Mouse (Mus musculus) heart, embryonic 10.5 days (tissue): ENCODE data around the gene Celsr1. TPM values are rescaled to one million over a fixed set of nuclear protein-coding genes. Genes with fewer than 3 reads are reported as not detected.
"Not testable (repeated sequence)": the region's sequence is repeated elsewhere in the genome, so short reads cannot be mapped to it uniquely, and the experiment has no call there.

Experiments used
- DNase-seq: peaks from one replicate; pipeline ENCODE4 v3.0.0-alpha.2; 2017; ENCODE audit warnings: low spot score
- H3K27ac ChIP-seq: fragments of 300-500 bp; sonication (generic); 2 replicates; pipeline ENCODE4 v1.5.1; 2016; ENCODE audit warnings: mild to moderate bottlenecking
- H3K27me3 ChIP-seq: fragments of 300-500 bp; sonication (generic); 2 replicates; pipeline ENCODE4 v1.6.1; 2016; ENCODE audit warnings: mild to moderate bottlenecking; ENCODE audit not compliant: poor library complexity, insufficient read depth, severe bottlenecking
- H3K36me3 ChIP-seq: fragments of 300-500 bp; sonication (generic); 2 replicates; pipeline ENCODE4 v1.6.1; 2016; ENCODE audit warnings: mild to moderate bottlenecking, moderate library complexity
- H3K4me1 ChIP-seq: fragments of 300-500 bp; sonication (generic); 2 replicates; pipeline ENCODE4 v1.6.1; 2016; ENCODE audit warnings: mild to moderate bottlenecking
- H3K4me3 ChIP-seq: fragments of 300-500 bp; sonication (generic); 2 replicates; pipeline ENCODE4 v1.5.1; 2016; ENCODE audit warnings: mild to moderate bottlenecking, moderate library complexity
- H3K9me3 ChIP-seq: fragments of 300-500 bp; sonication (generic); 2 replicates; pipeline ENCODE4 v1.6.1; 2016; ENCODE audit warnings: mild to moderate bottlenecking, moderate library complexity
- WGBS: fragments of 180-500 bp; shearing (Covaris S2); methylation state at CpG from one replicate; pipeline ENCODE4 v1.1.7; 2016; 5-methylcytosine and 5-hydroxymethylcytosine counted together
- polyA plus RNA-seq: library from polyadenylated mRNA; unstranded; fragments of >200 nt; fragmentation: Nextera tagmentation; extraction: Ambion mirVana; gene quantifications from 2 replicates; pipeline ENCODE4 v1.2.1, GENCODE M21; 2016

Celsr1 gene
- polyA plus RNA-seq, 1 experiment from 2014 or later: 2.3 TPM

DNA sequence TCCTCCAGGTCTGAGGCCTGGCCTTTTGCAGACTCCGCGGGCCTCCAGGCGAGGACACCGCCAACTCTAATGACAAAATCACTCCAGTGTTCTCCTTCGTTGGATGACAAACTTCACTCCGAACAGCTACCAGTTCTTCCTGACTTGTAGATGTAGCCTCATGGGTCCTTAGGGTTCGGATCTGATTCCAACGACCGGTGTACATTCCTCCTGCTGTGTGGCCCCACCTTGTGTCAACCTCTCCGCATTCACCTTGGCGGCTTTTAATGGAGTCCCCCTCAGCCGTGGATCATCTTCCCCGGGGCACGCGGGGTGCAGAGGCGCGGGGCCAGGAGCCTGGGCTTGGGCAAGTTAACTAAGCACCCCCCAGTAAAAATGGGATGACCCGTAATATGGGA lies 154.1 kb downstream of the Celsr1 start:
- peak overlapping the region; percentile 83 for H3K4me3 ChIP-seq
- no peaks in the 10 kb centered on the region for H3K27me3 ChIP-seq
- under 1% methylated on average over 18 of the region's 18 CpGs for WGBS
- peak overlapping the region; percentile 91 for H3K27ac ChIP-seq
- no peaks in the 10 kb centered on the region for H3K9me3 ChIP-seq
- DNase-seq: no peak
- H3K4me1 ChIP-seq: peaks cover 18% of the 10 kb centered on the region
- peaks cover 48% of the 10 kb centered on the region for H3K36me3 ChIP-seq

DNA sequence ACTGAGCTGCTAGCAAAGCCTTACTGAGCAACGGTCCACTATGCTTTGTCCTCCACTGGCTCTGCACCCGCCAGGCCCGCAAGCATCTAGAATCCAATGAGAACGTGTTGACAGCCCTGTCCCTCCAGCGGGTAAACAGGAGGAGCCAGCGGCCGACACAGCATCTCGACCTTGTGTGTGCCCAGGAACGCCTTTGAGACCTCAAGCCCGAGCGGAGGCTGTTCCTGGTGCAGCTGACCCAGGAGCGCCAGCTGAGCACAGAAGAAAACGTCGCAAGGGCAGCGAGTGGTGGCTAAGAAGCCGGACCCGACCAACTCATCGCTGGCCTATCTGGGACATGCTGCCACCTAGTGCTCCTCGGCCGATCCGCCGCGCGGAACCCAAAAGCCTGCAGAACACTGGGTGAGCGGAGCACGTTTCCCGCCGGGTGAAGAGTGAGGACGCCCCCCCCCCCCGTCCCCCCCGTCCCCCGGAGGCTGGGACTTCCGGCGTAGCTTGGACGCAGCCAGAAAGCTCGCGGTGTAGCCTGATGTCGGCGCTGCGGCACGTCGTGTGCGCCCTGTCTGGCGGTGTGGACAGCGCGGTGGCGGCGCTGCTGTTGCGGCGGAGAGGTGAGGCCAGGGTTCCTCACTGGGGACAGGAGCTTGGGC lies 154.6 kb downstream of the Celsr1 start, which contains the start of gene Trmu:
Gene Trmu (plus strand): TSS at position 465 of the 650 bp plus-strand sequence.
- peak within 1 kb of the TSS; percentile 83 for H3K4me3 ChIP-seq
- no peaks in the 10 kb centered on the region for H3K27me3 ChIP-seq
- WGBS: under 1% methylated on average over 50 of the region's 50 CpGs
- H3K9me3 ChIP-seq: no peaks in the 10 kb centered on the region
- H3K36me3 ChIP-seq: peaks cover 48% of the 10 kb centered on the region
- peaks cover 18% of the 10 kb centered on the region for H3K4me1 ChIP-seq
- peak within 1 kb of the TSS; percentile 91 for H3K27ac ChIP-seq
- DNase-seq: peak; percentile 98

DNA sequence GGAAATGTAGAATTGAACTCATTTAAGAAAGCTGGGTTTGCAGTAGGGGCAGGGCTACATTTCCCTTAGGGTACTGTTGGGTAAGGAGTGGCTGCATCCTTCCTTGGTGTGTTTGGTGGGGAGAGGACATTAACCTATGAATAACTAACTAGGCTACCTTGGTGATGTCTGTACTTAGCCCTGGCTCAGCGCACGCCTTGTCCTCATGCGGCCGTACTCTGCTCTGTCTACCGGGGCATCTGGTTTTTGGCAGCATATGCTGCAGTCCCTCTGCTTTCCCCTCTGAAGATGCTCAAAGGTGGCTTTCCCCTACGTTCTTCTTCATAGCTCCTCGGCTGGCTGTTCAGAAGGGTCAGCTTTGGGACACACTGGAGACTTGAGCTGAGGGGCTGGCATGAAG lies 156.2 kb downstream of the Celsr1 start:
- WGBS: 91% methylated on average over 7 of the region's 7 CpGs
- Histone ChIP-seq H3K27ac (no peak overlapping the region), H3K27me3 (no peaks in the 10 kb centered on the region), H3K36me3 (peaks cover 49% of the 10 kb centered on the region), H3K4me3 (no peak overlapping the region), H3K9me3 (no peaks in the 10 kb centered on the region), H3K4me1 (peaks cover 18% of the 10 kb centered on the region)
- DNase-seq: no peak

DNA sequence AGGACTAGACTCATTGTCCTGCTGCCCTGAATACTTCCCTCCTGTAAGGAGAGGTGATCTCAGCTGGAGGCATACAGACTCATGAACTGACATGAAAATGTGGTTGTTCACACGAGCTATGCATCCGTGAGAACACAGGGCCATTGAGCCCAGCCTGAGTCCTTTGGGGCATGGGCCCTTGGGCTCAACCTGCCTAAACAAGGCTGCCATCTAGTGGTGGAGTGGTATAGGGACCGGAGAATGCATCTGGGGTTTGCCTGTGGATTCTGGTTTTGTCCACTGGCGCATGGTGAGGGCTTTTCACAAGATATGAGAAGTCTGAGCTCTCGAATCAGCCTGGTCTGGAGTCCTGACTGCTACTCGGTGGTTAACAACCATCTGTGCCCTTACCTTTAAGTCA lies 165.9 kb downstream of the Celsr1 start:
- H3K4me3 ChIP-seq: no peak overlapping the region
- peak; percentile 83 for DNase-seq
- no peaks in the 10 kb centered on the region for H3K4me1 ChIP-seq
- peaks cover 99% of the 10 kb centered on the region for H3K36me3 ChIP-seq
- H3K27me3 ChIP-seq: no peaks in the 10 kb centered on the region
- WGBS: 59% methylated on average over 6 of the region's 6 CpGs
- no peaks in the 10 kb centered on the region for H3K9me3 ChIP-seq
- H3K27ac ChIP-seq: no peak overlapping the region

DNA sequence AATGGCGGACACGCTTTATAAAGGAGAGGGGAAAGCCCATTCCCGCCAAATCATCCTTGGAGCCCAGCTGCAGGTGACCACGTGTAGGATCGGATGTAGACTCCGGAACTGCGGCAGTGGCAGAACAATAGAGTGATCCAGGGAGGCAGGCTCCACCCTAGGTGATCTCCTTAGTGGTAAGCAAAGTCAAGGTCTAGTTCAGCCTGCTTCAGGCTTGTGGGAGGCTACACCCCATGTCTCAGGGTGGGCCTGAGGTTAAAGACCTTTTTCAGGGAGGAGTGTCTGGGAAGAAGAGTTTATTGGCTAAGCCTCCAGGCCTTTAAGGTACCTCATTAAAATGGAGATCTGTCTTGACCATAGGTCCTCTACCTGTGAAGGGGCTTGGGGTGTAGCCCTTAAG lies 167.7 kb downstream of the Celsr1 start:
- H3K4me1 ChIP-seq, H3K9me3 ChIP-seq, H3K27ac ChIP-seq, H3K4me3 ChIP-seq, DNase-seq, H3K27me3 ChIP-seq: not testable (repeated sequence)
- H3K36me3 ChIP-seq: peaks cover 92% of the 10 kb centered on the region
- WGBS: 93% methylated on average over 7 of the region's 7 CpGs

DNA sequence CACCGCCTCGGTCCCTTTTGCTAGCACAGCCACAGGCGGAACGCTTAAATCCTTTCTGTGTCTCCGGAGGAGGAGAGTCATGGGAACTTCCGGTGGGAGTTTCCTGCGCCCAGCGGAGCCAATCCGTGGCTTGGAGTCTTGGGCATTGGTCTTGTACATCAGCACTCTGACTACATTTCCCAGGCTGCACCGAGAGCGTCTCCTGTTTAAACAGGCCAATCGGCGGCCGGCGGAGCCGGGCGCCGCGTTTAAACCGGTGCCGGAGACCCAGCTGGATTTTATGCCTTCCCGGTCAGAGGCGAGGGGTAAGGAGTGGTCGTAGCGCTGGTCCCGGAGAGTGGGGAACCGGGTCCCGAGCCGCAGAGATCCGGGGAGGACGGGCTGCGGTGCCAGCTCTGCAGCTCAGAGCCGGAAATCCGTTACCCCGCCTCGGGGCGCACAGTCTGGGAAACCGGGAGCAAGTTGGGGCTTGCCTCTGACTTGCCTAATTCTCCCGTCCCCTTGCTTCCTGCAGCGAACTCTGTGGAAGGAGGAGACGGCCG lies 174.0 kb downstream of the Celsr1 start, which contains the start of gene Gtse1:
Gene Gtse1 (plus strand): TSS at position 256 of the 542 bp plus-strand sequence.
- Histone ChIP-seq H3K4me3 (peak within 1 kb of the TSS; percentile 89), H3K36me3 (peaks cover 29% of the 10 kb centered on the region), H3K9me3 (no peaks in the 10 kb centered on the region), H3K27me3 (0 out of 2 replicates have a peak, but pooled peaks cover under 1% of the 10 kb centered on the region), H3K4me1 (peaks cover 20% of the 10 kb centered on the region), H3K27ac (peak within 1 kb of the TSS; percentile 93)
- under 1% methylated on average over 42 of the region's 42 CpGs for WGBS
- peak; percentile 99 for DNase-seq

DNA sequence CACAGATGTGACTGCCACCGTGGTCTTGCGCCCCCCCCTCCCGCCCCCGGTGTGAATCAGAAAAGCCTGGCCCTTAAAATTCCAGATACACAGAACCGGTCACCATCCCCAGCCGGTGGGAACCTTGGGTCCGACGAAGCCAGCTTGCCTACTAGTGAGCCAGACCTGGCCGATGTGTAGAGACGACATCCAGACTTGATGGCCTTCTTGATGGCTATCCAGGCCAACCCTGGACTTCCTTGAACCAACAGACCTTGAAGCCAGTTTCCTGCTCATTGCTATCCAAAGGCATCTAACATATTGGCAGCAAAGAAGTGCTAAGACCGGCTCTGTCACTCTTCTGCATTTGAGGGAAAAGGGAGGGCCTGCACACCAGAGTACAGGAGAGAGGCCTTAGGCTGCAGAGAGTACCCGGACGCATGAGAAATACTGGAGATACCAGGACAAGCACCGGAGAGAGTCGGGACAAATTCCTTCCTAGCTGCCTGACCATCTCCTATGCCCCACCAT lies 174.5 kb downstream of the Celsr1 start:
- WGBS: 17% methylated on average over 15 of the region's 15 CpGs
- Histone ChIP-seq H3K4me3 (peak overlapping the region; percentile 89), H3K9me3 (no peaks in the 10 kb centered on the region), H3K4me1 (peaks cover 20% of the 10 kb centered on the region), H3K36me3 (peaks cover 24% of the 10 kb centered on the region), H3K27ac (peak overlapping the region; percentile 93), H3K27me3 (0 out of 2 replicates have a peak, but pooled peaks cover 4% of the 10 kb centered on the region)
- DNase-seq: no peak

DNA sequence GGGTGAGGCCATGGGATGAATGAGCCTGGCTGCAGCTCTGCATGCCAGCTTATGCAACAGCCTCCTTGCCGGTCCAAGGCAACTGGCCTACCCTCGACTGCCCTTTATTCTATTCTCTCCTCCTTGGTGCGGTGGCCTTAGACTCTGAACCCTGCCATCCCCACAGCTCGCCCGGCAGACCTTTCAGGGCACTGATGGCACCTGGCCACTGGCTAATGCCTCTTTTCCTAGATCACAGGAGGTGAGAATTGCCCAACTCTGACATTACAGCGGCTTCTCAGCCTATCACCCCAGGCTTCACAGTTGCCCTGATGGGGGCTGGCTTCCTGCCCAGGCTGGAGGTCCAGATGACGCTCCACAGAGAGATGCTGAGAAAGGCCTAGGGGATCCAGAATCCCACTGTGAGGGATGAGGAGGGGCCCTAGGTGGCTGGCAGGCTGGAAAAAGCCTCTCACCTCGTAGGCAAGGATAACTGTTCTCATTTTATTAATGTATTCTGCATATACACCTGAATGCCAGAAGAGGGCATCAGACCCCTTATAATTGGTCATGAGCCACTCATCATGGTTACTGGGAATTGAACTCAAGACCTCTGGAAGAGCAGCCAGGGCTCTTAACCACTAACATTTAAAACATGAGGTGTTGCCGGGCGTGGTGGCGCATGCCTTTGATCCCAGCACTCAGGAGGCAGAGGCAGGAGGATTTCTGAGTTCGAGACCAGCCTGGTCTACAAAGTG lies 181.8 kb downstream of the Celsr1 start:
- no peak for DNase-seq
- Histone ChIP-seq H3K4me1 (no peaks in the 10 kb centered on the region), H3K4me3 (no peak overlapping the region), H3K27ac (no peak overlapping the region), H3K9me3 (no peaks in the 10 kb centered on the region), H3K36me3 (no peaks in the 10 kb centered on the region; the same call in 1 of the 2 replicates), H3K27me3 (peaks cover 17% of the 10 kb centered on the region; the same call in 1 of the 2 replicates)
- WGBS: 74% methylated on average over 12 of the region's 12 CpGs

Other genes with a start within 250 kb of the Celsr1 start
- gene Cdpf1, start 222.1 kb downstream of the Celsr1 start, polyA plus RNA-seq: 50.9 and 54.2 TPM in 2 replicates
- 0.05 and 0.13 TPM in 2 replicates for gene Pkdrej, start 212.0 kb downstream of the Celsr1 start, polyA plus RNA-seq
- 2.6 and 3.5 TPM in 2 replicates for gene Ttc38, start 201.5 kb downstream of the Celsr1 start, polyA plus RNA-seq
- 40.0 and 40.6 TPM in 2 replicates for gene Gtse1, start 174.0 kb downstream of the Celsr1 start, polyA plus RNA-seq
- 34.4 and 36.5 TPM in 2 replicates for gene Trmu, start 154.5 kb downstream of the Celsr1 start, polyA plus RNA-seq
- 9.6 and 11.6 TPM in 2 replicates for gene Gramd4, start 23.9 kb upstream of the Celsr1 start, polyA plus RNA-seq
- gene Cerk, start 152.4 kb upstream of the Celsr1 start, polyA plus RNA-seq: 8.3 and 10.3 TPM in 2 replicates
- 9.5 and 11.6 TPM in 2 replicates for gene Tbc1d22a, start 180.7 kb upstream of the Celsr1 start, polyA plus RNA-seq